Mouse (Mus musculus): ENCODE results near the gene 5530401A14Rik.

DNA sequence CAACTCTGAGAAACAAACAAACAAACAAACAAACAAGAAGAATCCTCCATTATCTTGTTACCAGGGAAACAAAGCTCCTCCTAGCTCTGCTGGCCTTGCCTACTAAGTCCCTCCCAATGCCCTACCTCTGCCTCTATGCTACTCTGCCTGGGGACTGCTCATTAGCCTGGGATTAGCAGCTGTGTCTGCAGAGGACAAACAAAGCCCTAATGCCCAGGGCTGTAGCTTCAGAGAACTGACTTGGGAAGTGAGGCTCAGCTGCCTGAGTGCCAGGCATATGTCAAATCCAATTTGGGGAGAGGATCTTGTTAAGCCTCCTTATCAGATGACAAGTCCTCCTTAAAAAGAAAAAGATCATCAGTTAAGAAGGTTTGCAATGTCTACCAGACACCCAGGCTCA lies 65.9 kb downstream of the 5530401A14Rik start:
- no peak for TF ChIP-seq CTCF (conservative IDR thresholded peaks at IDR 0.05; ENCODE audit: insufficient read depth, insufficient read length, low read depth, low read length)
- TF ChIP-seq POLR2A (IDR thresholded peaks at IDR 0.05; ENCODE audit: low read depth, low read length), result no peak
